Mouse (Mus musculus) forebrain, embryonic 16.5 days (tissue): Measurements from ENCODE around the gene Ms4a5. TPM values are rescaled to one million over a fixed set of nuclear protein-coding genes. Genes with fewer than 3 reads are reported as not detected.
"Not testable (repeated sequence)": the region's sequence is repeated elsewhere in the genome, so short reads cannot be mapped to it uniquely, and the experiment has no call there.

Experiments
- ATAC-seq: fragments of 200-750 bp; cut with Nextera tagmentation; 2 replicates; pipeline ENCODE4 v1.8.0; 2017; ENCODE audit warnings: mild to moderate bottlenecking, moderate library complexity
- H3K27ac ChIP-seq: fragments of 300-500 bp; sonication (generic); 2 replicates; pipeline ENCODE4 v1.5.1; 2014; ENCODE audit warnings: low read length, control low read depth
- H3K27me3 ChIP-seq: fragments of 300-500 bp; sonication (generic); replicated peaks from 2 replicates; pipeline ENCODE4 v1.6.1; 2014; ENCODE audit warnings: low read length; ENCODE audit not compliant: control insufficient read depth, insufficient read depth
- H3K36me3 ChIP-seq: fragments of 300-500 bp; sonication (generic); 2 replicates; pipeline ENCODE4 v1.6.1; 2014; ENCODE audit not compliant: control insufficient read depth, insufficient read depth
- H3K4me1 ChIP-seq: fragments of 300-500 bp; sonication (generic); replicated peaks from 2 replicates; pipeline ENCODE4 v1.6.1; 2014; ENCODE audit warnings: low read length; ENCODE audit not compliant: control insufficient read depth, insufficient read depth
- H3K4me2 ChIP-seq: fragments of 300-500 bp; sonication (generic); 2 replicates; pipeline ENCODE4 v1.6.1; 2014; ENCODE audit warnings: mild to moderate bottlenecking, low read length, control low read depth
- H3K4me3 ChIP-seq: fragments of 300-500 bp; sonication (generic); replicated peaks from 2 replicates; pipeline ENCODE4 v1.5.1; 2014; ENCODE audit warnings: mild to moderate bottlenecking, low read length, control low read depth
- H3K9ac ChIP-seq: fragments of 300-500 bp; sonication (generic); replicated peaks from 2 replicates; pipeline ENCODE4 v1.6.1; 2014; ENCODE audit warnings: low read depth, low read length, control low read depth
- H3K9me3 ChIP-seq: fragments of 300-500 bp; sonication (generic); 2 replicates; pipeline ENCODE4 v1.6.1; 2016; ENCODE audit warnings: low read length; ENCODE audit not compliant: control insufficient read depth
- WGBS: fragments of 180-500 bp; shearing (Covaris S2); extraction: QIAGEN DNeasy Blood & Tissue Kit; methylation state at CpG from one replicate; pipeline ENCODE4 v1.1.7; 2014; 5-methylcytosine and 5-hydroxymethylcytosine counted together
- polyA plus RNA-seq: library from polyadenylated mRNA; unstranded; fragments of >200 nt; fragmentation: Nextera tagmentation; extraction: Ambion mirVana; gene quantifications from 2 replicates; pipeline ENCODE4 v1.2.1, GENCODE M21; 2015

Gene Ms4a5
- polyA plus RNA-seq: not detected in 2 replicates

DNA sequence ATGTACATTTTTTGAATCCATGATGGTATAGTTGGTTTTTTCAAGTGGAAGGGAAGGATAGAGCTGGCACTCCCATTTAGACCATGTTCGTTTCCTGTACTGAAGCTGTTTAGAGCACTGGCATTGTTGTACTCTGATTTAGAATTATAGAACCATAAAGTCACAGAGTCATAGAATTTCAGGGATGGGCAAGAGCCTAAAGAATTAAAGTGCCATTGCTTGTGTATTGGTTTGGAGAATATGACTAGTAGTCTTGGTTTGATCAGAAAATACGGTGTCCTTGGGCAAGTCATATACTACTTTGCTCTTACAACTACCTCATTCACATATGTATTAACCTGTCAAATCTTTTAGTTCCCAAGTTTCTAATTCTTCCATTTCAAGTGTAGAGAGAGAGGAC, at the start of gene Ms4a5:
Gene Ms4a5 (minus strand): TSS at position 101 of the 400 bp plus-strand sequence.
- Histone ChIP-seq H3K27ac (no peak within 1 kb of the TSS), H3K9ac (no peak within 1 kb of the TSS), H3K9me3 (no peaks in the 10 kb centered on the region), H3K27me3 (no peaks in the 10 kb centered on the region), H3K4me1 (no peaks in the 10 kb centered on the region), H3K4me2 (no peak within 1 kb of the TSS), H3K4me3 (no peak within 1 kb of the TSS), H3K36me3 (no peaks in the 10 kb centered on the region)
- WGBS: 87% methylated on average over 2 of the region's 2 CpGs
- ATAC-seq: no peak

- H3K9me3 ChIP-seq: no peaks in the 10 kb centered on the region; the same call in 1 of the 2 replicates
- no peaks in the 10 kb centered on the region for H3K36me3 ChIP-seq
- WGBS: 82% methylated on average over 1 of the region's 1 CpGs
- no peak overlapping the region for H3K9ac ChIP-seq
- no peak for ATAC-seq
- no peak overlapping the region for H3K4me3 ChIP-seq
- H3K4me1 ChIP-seq: no peaks in the 10 kb centered on the region
- no peak overlapping the region for H3K4me2 ChIP-seq
- no peaks in the 10 kb centered on the region for H3K27me3 ChIP-seq
- H3K27ac ChIP-seq: no peak overlapping the region
These were observed 37.5 kb upstream of the Ms4a5 start for GRCm38 (mm10) chr19:11321123-11321522.

- no peaks in the 10 kb centered on the region for H3K36me3 ChIP-seq
- H3K9ac ChIP-seq: no peak overlapping the region
- no peak overlapping the region for H3K4me2 ChIP-seq
- no peaks in the 10 kb centered on the region for H3K27me3 ChIP-seq
- 87% methylated on average over 4 of the region's 4 CpGs for WGBS
- no peaks in the 10 kb centered on the region; the same call in 1 of the 2 replicates for H3K9me3 ChIP-seq
- no peak overlapping the region for H3K4me3 ChIP-seq
- ATAC-seq: no peak
- H3K4me1 ChIP-seq: no peaks in the 10 kb centered on the region
- H3K27ac ChIP-seq: no peak overlapping the region
These were observed 33.1 kb upstream of the Ms4a5 start for GRCm38 (mm10) chr19:11316786-11317185.

DNA sequence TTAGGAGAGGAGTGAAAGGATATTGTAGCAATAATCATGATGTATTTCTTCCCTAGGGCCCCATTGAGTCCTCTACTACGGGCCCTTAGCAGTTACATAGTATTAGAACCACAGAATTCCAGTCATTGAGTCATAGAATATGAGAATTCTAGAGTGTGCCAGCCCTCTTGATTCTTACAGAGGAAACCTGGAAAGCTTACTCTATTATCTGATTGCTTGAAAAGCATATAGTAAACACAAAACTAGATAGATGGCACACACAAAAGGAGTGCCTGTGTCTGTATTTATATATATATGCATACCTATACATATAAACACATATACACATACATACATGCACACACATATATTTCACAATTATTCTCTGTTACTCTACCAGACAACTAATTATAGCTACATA, 30.7 kb upstream of the Ms4a5 start, which contains the start of gene Ms4a14:
Gene Ms4a14 (minus strand): TSS at position 101 of the 400 bp plus-strand sequence.
- Histone ChIP-seq H3K4me2 (no peak within 1 kb of the TSS), H3K9me3 (no peaks in the 10 kb centered on the region; the same call in 1 of the 2 replicates), H3K27ac (no peak within 1 kb of the TSS), H3K27me3 (no peaks in the 10 kb centered on the region), H3K9ac (no peak within 1 kb of the TSS), H3K4me1 (no peaks in the 10 kb centered on the region), H3K36me3 (no peaks in the 10 kb centered on the region), H3K4me3 (no peak within 1 kb of the TSS)
- no peak for ATAC-seq
- WGBS: 66% methylated on average over 1 of the region's 1 CpGs

DNA sequence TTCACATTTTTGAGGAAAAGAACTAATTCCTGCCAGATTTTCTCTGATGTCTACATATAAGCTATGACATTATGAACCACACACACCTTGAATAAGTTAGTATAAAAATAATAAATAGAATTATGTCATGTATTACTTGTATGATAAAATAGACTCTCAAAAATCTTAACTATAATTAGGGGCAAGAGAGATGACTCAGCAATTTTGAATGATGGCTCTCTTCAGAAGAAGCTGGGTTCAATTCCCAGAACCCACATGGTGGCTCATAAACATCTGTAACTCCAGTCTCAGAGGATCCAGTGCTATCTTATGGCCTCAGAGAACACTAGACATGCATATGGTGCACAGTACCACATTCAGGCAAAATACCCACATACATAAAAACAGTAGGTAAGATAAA, 25.2 kb upstream of the Ms4a5 start:
- H3K27ac ChIP-seq: no peak overlapping the region
- no peak overlapping the region for H3K4me3 ChIP-seq
- H3K27me3 ChIP-seq: no peaks in the 10 kb centered on the region
- H3K9ac ChIP-seq: no peak overlapping the region
- no peaks in the 10 kb centered on the region for H3K9me3 ChIP-seq
- H3K4me2 ChIP-seq: no peak overlapping the region
- no peaks in the 10 kb centered on the region for H3K4me1 ChIP-seq
- ATAC-seq: no peak
- H3K36me3 ChIP-seq: no peaks in the 10 kb centered on the region

GRCm38 (mm10) chr19:11299529-11299928, 15.9 kb upstream of the Ms4a5 start:
- H3K27me3 ChIP-seq, H3K4me3 ChIP-seq, H3K4me2 ChIP-seq, H3K9ac ChIP-seq, ATAC-seq, H3K4me1 ChIP-seq, H3K27ac ChIP-seq, H3K36me3 ChIP-seq, H3K9me3 ChIP-seq: not testable (repeated sequence)
- WGBS: 33% methylated on average over 4 of the region's 4 CpGs

GRCm38 (mm10) chr19:11298939-11299338, 15.3 kb upstream of the Ms4a5 start:
- no peaks in the 10 kb centered on the region for H3K27me3 ChIP-seq
- WGBS: 34% methylated on average over 2 of the region's 2 CpGs
- H3K9me3 ChIP-seq: no peaks in the 10 kb centered on the region
- H3K27ac ChIP-seq: no peak overlapping the region
- H3K9ac ChIP-seq: no peak overlapping the region
- H3K36me3 ChIP-seq: no peaks in the 10 kb centered on the region
- H3K4me1 ChIP-seq: no peaks in the 10 kb centered on the region
- no peak overlapping the region for H3K4me3 ChIP-seq
- no peak overlapping the region for H3K4me2 ChIP-seq
- no peak for ATAC-seq

GRCm38 (mm10) chr19:11293616-11294015, 9.9 kb upstream of the Ms4a5 start:
- not testable (repeated sequence) for H3K4me1 ChIP-seq, H3K9ac ChIP-seq, H3K9me3 ChIP-seq, H3K27me3 ChIP-seq, H3K27ac ChIP-seq, ATAC-seq, H3K4me3 ChIP-seq, H3K36me3 ChIP-seq
- peak overlapping the region; percentile 52 for H3K4me2 ChIP-seq
- WGBS: 3% methylated on average over 3 of the region's 3 CpGs

DNA sequence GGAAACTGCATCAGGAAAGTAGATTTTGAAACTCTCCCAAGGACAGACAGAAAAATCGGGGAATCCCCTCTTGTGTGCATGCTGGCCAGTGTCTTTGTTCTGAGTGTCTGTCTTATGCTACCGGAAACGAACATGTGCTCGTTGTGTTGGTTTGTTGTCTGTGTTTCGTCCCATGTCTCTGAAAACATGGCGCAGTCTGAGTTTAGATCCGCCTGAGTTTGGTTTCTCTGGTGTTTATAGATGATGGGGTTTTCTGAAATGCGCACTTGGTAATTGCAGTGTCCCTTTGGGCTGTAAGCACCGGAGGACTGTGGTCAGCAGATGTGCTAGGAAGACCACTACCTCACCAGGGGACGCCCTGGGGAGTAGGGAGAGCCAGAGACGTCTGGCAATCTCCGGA, 9.3 kb upstream of the Ms4a5 start:
- ATAC-seq: no peak
- Histone ChIP-seq H3K36me3 (no peaks in the 10 kb centered on the region), H3K4me3 (peak overlapping the region; percentile 41), H3K4me1 (no peaks in the 10 kb centered on the region; the same call in 1 of the 2 replicates), H3K9me3 (no peaks in the 10 kb centered on the region), H3K9ac (peak overlapping the region; percentile 49), H3K27me3 (no peaks in the 10 kb centered on the region), H3K4me2 (peak overlapping the region; percentile 52), H3K27ac (no peak overlapping the region)
- WGBS: 10% methylated on average over 12 of the region's 12 CpGs

GRCm38 (mm10) chr19:11280223-11280622, 3.5 kb downstream of the Ms4a5 start:
- no peak overlapping the region for H3K9ac ChIP-seq
- H3K27me3 ChIP-seq: no peaks in the 10 kb centered on the region
- no peak overlapping the region for H3K27ac ChIP-seq
- ATAC-seq: no peak
- WGBS: 93% methylated on average over 3 of the region's 3 CpGs
- no peak overlapping the region for H3K4me3 ChIP-seq
- no peaks in the 10 kb centered on the region for H3K4me1 ChIP-seq
- H3K4me2 ChIP-seq: no peak overlapping the region
- no peaks in the 10 kb centered on the region for H3K36me3 ChIP-seq
- H3K9me3 ChIP-seq: no peaks in the 10 kb centered on the region
